Mouse (Mus musculus) lung, adult 2 months (tissue): ENCODE data around the gene Aga. TPM values are rescaled to one million over a fixed set of nuclear protein-coding genes. Genes with fewer than 3 reads are reported as not detected.
"Not testable (repeated sequence)": the region's sequence is repeated elsewhere in the genome, so short reads cannot be mapped to it uniquely, and the experiment has no call there.

Source experiments
- DNase-seq: peaks from one replicate; pipeline ENCODE4 v3.0.0; 2022
- H3K4me1 ChIP-seq: fragments of 200-500 bp; 2 replicates; pipeline ENCODE4 v1.6.1; 2011; ENCODE audit warnings: low read length; ENCODE audit not compliant: control insufficient read depth, insufficient read depth
- H3K4me3 ChIP-seq: fragments of 200-500 bp; replicated peaks from 2 replicates; pipeline ENCODE3; 2011; ENCODE audit warnings: low read depth, mild to moderate bottlenecking, control low read depth, low read length; ENCODE audit errors: extremely low read depth
- CTCF ChIP-seq: fragments of 200-500 bp; IDR thresholded peaks from 2 replicates; pipeline ENCODE4 v1.5.1; 2011; ENCODE audit warnings: mild to moderate bottlenecking, low read length, control low read depth; ENCODE audit not compliant: insufficient read depth
- POLR2A ChIP-seq: fragments of 200-500 bp; IDR thresholded peaks from 2 replicates; pipeline ENCODE4 v1.6.1; 2011; ENCODE audit warnings: low read depth, mild to moderate bottlenecking, control low read depth, low read length, borderline replicate concordance; ENCODE audit errors: extremely low read depth
- whole genome bisulfite sequencing: fragments of 180-500 bp; shearing (Covaris S2); methylation state at CpG from one replicate; pipeline ENCODE4 v1.1.7; 2018; 5-methylcytosine and 5-hydroxymethylcytosine counted together
- polyA plus RNA-seq: library from polyadenylated mRNA; depleted of rRNA; stranded (reverse); fragments of >200 nt; gene quantifications from 2 replicates; pipeline ENCODE4 v1.2.3, GENCODE M21; 2012; rRNA removed

Gene Aga
- polyA plus RNA-seq: 3.6 and 6.1 TPM in 2 replicates

DNA sequence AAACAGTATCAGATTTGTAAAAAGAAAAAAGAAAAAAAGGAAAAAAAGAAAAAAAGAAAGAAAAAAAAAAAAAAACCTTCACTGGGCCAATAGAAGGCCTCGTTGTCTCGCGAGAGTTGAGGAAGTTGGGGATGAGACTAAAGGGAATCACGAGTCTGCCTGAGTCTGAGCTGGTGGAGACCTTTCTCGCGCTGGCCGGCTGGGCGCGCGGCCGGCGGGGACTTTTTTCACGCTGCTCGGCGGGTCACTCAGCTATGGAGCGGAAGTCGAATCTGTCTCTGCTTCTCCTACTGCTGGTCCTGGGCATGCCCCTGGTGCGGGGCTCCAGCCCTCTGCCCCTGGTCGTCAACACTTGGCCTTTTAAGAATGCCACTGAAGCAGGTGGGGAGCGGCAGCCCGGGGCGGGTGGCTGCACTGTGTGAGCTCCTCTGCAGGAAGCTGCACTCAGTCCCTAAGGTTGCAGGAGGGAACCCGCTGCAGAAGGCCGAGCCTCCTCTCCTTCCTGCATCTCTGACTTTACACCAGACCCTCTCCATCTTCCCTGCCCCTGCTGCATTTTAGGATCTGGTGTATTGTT, at the start of gene Aga:
Gene Aga (plus strand): TSS at position 177 of the 577 bp plus-strand sequence.
- WGBS: under 1% methylated on average over 24 of the region's 24 CpGs

DNA sequence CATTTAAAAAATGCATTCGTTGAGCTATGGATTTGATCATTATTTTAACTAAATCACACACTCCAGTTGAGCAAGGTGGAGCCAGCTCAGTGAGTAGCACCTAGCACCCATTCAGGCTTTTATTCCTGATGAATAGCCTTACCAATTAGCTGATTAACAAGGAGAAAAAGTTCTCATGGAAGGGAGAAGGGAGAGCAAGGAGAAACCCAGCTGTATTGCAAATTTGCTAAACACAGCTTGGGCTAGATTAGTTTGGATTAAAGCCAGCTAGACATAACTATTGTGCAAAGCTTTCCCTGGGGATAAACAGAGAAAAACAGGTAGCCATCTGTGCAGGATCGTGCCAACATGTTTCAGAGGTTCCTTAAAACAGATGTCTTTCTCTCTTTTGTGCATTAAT, 22.5 kb upstream of the Aga start:
- H3K4me3 ChIP-seq: no peak overlapping the region
- H3K4me1 ChIP-seq: no peaks in the 10 kb centered on the region
- WGBS: 52% methylated on average over 2 of the region's 2 CpGs
- DNase-seq: no peak
- TF ChIP-seq CTCF (no peak), POLR2A (no peak)

More for the DNA sequence above, at the start of gene Aga:
- TF ChIP-seq POLR2A: peak; percentile 65; the same call in 1 of the 2 replicates
- no peak for TF ChIP-seq CTCF
- Histone ChIP-seq H3K4me1 (no peaks in the 10 kb centered on the region; the same call in 1 of the 2 replicates), H3K4me3 (peak within 1 kb of the TSS; percentile 100)
- DNase-seq: peak; percentile 85

DNA sequence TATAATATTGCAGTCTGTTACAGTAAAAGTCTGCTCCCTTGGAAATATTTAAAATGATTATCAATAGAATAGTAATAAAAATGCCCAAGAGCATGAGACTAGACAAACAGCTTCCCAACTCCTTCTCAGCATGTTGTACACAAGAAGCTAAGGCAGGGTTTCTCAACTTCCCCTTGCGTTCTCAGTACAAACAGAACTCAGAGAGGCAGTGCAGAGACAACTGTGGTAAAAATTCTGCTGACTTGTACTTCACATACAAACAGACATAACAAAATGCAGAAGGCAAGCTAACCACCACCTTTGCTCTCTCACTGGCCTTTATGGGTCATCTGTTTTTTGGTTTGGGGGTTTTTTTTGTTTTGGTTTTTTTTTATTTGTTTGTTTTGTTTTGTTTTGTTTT, 15.3 kb upstream of the Aga start:
- no peak for TF ChIP-seq CTCF
- TF ChIP-seq POLR2A: no peak
- H3K4me1 ChIP-seq: no peaks in the 10 kb centered on the region
- 58% methylated on average over 1 of the region's 1 CpGs for WGBS
- no peak overlapping the region for H3K4me3 ChIP-seq
- DNase-seq: no peak

DNA sequence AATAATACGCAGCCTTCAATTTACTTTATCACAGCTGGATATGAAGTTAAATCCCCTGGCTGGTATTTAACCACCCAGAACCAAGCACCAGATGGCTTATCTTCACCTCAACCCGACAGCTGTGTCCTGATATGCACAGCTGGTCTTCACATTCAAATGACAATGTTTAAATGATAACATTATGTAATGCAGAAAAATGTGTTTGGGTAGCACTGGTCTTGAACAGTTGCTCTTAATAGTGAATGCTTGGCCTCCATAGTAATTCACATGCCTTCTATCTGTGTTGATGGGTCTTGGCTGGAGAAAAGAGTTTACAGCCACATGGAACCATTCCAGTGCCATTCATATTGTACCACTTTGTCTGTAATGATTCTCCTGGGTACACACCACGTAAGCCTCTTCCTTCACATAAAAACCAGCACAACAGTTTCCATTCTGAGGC, 14.6 kb upstream of the Aga start:
- no peak for DNase-seq
- H3K4me3 ChIP-seq: no peak overlapping the region
- H3K4me1 ChIP-seq: no peaks in the 10 kb centered on the region
- TF ChIP-seq CTCF: no peak
- TF ChIP-seq POLR2A: no peak
- 56% methylated on average over 3 of the region's 3 CpGs for WGBS

DNA sequence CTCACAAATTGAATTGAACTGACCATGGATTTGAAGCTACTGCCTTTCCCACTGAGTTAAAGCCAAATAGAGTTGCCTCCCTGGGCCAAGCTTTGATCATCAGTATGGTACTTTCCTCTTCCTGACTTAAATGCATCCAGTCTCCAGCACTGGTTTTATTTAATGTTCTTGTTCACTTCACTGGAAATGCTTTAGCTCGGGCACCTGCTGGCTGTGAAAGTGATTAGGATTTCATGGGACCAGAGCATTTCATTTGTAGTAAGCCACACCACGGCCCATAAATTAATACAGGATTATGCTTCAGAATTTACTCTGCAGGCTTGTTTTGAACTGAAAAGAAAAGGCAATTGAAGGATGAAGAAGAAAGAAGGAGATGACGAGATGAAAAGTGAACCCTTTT, 26.5 kb downstream of the Aga start:
- not testable (repeated sequence) for DNase-seq, H3K4me3 ChIP-seq, H3K4me1 ChIP-seq
- WGBS: 84% methylated on average over 3 of the region's 3 CpGs

DNA sequence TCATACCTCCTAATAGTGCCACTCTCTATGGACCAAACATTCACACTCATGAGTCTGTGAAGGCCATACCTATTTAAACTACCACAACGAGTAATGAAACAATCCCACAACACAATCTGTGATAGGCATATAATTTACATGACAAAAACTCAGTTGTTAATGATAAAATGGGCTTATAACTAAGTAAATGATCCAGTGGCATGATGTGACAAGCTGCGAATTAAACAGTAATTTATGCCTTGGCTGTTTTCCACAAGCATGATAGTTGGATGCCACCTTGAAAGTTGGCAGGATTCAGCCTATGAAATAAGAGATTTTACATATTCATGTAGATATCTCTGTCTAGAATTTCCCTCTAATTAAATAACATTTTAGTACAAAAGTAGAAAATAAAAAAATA, 28.1 kb downstream of the Aga start:
- no peaks in the 10 kb centered on the region for H3K4me1 ChIP-seq
- WGBS: 79% methylated on average over 2 of the region's 2 CpGs
- TF ChIP-seq CTCF (no peak), POLR2A (no peak)
- H3K4me3 ChIP-seq: no peak overlapping the region
- DNase-seq: no peak

DNA sequence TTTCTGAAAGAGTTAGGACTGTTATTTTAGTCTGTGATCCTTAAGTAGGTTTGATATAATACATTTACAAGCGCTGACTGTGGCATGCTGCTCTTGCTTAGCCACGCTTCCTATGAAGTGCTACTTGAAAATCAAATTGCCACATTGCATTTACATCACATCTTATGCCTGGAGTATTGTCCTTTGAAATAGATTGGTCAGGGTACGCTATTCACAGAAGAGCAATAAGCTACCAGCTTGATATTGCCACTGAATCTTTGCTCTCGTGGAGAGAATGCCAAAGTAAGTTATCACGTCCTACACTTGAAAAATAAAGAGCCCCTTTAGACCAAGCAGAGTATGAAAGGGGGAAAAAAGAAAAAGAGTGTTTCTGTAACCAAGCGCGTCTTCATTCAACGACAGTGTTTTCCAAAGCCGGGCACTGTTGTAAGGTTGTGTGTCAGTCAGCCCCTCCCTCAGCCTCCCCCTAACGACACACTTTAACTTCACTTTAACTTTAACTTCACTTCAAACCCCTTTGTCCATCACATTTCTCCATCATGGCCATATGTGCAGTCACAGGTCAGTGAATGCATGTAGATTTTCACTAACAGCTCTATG, 51.0 kb downstream of the Aga start:
- H3K4me1 ChIP-seq: no peaks in the 10 kb centered on the region
- no peak for DNase-seq
- 78% methylated on average over 10 of the region's 10 CpGs for WGBS
- no peak overlapping the region for H3K4me3 ChIP-seq
- TF ChIP-seq POLR2A (no peak), CTCF (no peak)

DNA sequence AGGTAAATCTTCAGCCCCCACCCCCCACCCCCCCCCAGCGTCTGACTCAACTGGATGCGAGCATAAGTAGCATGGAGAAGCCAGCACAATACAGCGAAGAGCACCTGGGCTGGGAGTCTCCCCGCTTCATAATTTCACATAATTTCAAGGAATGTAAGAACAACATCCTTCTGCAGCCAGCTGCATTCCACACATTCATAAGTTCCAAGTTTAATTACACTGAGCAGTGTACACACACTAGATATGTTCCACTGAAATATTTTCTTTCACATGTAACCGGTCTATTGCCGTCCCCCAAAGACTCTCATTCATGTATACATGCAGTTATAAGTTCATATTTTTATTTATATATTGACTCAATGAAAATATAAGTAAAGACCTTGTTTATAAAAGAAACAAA, 54.7 kb downstream of the Aga start:
- TF ChIP-seq POLR2A: no peak
- WGBS: 69% methylated on average over 6 of the region's 6 CpGs
- DNase-seq: no peak
- Histone ChIP-seq H3K4me1 (no peaks in the 10 kb centered on the region), H3K4me3 (no peak overlapping the region)

Other genes starting within 250 kb of the Aga start
- gene Neil3, start 127.3 kb downstream of the Aga start, polyA plus RNA-seq: 0.20 and 0.41 TPM in 2 replicates